Mouse (Mus musculus) small intestine, adult 2 months (tissue): ENCODE results near the gene Dhrs9. TPM values are rescaled to one million over a fixed set of nuclear protein-coding genes. Genes with fewer than 3 reads are reported as not detected.

Experiments
- H3K27ac ChIP-seq: fragments of 200-500 bp; 2 replicates; pipeline ENCODE4 v1.5.1; 2012; ENCODE audit warnings: low read depth, low read length, control low read depth, inconsistent platforms; ENCODE audit not compliant: insufficient read depth
- H3K27me3 ChIP-seq: fragments of 200-500 bp; 2 replicates; pipeline ENCODE4 v1.6.1; 2012; ENCODE audit warnings: mild to moderate bottlenecking, moderate library complexity, low read length, inconsistent platforms; ENCODE audit not compliant: control insufficient read depth, insufficient read depth
- H3K36me3 ChIP-seq: fragments of 200-500 bp; 2 replicates; pipeline ENCODE4 v1.6.1; 2012; ENCODE audit warnings: mild to moderate bottlenecking, low read length, control low read depth, inconsistent platforms; ENCODE audit not compliant: control insufficient read depth, insufficient read depth
- H3K4me1 ChIP-seq: fragments of 200-500 bp; 2 replicates; pipeline ENCODE4 v1.6.1; 2012; ENCODE audit warnings: low read length, inconsistent platforms, mixed read lengths; ENCODE audit not compliant: control insufficient read depth, insufficient read depth, insufficient read length
- H3K4me3 ChIP-seq: fragments of 200-500 bp; 2 replicates; pipeline ENCODE4 v1.5.1; 2012; ENCODE audit warnings: low read depth, mild to moderate bottlenecking, control low read depth, inconsistent platforms, low read length, moderate library complexity
- CTCF ChIP-seq: fragments of 200-500 bp; IDR thresholded peaks from 2 replicates; pipeline ENCODE4 v1.5.1; 2012; ENCODE audit warnings: low read depth, mild to moderate bottlenecking, control low read depth, inconsistent platforms, low read length, moderate library complexity, mixed read lengths; ENCODE audit not compliant: insufficient replicate concordance, insufficient read length; ENCODE audit errors: extremely low read depth
- POLR2A ChIP-seq: fragments of 200-500 bp; IDR thresholded peaks from 2 replicates; pipeline ENCODE4 v1.6.1; 2012; ENCODE audit warnings: low read depth, mild to moderate bottlenecking, control low read depth, inconsistent platforms, low read length, moderate library complexity
- WGBS: fragments of 180-500 bp; shearing (Covaris S2); methylation state at CpG from one replicate; pipeline ENCODE4 v1.1.7; 2018; 5-methylcytosine and 5-hydroxymethylcytosine counted together
- polyA plus RNA-seq: library from polyadenylated mRNA; depleted of rRNA; stranded (reverse); fragments of >200 nt; gene quantifications from 2 replicates; pipeline ENCODE4 v1.2.3, GENCODE M21; 2012

Gene Dhrs9
- polyA plus RNA-seq, 1 experiment, result 0.34 TPM

DNA sequence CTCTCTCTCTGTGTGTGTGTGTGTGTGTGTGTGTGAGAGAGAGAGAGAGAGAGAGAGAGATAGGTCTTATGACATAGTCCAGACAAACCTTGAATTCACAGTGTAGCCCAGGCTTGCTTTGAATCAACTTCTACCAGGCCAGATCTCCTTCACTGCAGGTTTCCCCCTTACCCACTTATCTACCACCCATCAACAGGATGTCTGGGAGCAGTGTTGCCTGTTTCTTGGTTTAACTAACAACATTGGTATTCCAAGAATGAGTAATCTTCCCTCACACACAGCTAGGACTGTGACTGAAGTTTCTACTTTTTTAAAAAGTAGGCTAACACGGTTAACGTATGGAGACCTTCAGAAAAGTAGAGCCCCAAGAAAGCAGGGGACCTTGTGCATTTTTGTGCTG, 3.5 kb upstream of the Dhrs9 start:
- Histone ChIP-seq H3K4me1 (peaks cover 4% of the 10 kb centered on the region), H3K36me3 (no peaks in the 10 kb centered on the region), H3K27ac (no peak overlapping the region), H3K4me3 (no peak overlapping the region), H3K27me3 (no peaks in the 10 kb centered on the region)
- 86% methylated on average over 2 of the region's 2 CpGs for WGBS
- no peak for TF ChIP-seq POLR2A
- TF ChIP-seq CTCF, result no peak

DNA sequence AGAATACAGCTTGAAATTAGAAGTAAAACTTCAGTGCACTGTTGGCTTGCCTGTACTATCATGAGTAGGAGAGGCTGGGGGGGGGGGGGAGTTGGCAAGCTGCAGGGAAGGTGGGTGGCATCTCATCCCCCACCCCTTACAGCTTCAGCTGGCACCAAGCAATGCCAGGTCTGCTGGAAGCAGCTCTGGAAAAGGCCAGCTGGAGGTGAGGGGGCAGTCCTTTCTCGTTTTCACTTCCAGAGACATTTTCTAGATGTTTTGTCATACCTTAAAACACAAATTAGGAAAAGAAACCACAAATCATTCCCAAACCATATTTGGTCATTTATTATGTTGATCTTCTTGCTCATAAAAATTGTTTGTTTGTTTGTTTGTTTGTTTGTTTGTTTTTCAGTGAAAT, 444 bp upstream of the Dhrs9 start:
- WGBS, result 28% methylated on average over 1 of the region's 1 CpGs
- Histone ChIP-seq H3K27ac (no peak overlapping the region), H3K27me3 (no peaks in the 10 kb centered on the region), H3K4me3 (no peak overlapping the region), H3K4me1 (peaks cover 12% of the 10 kb centered on the region), H3K36me3 (no peaks in the 10 kb centered on the region)
- TF ChIP-seq POLR2A (no peak), CTCF (no peak)

- Histone ChIP-seq H3K36me3 (no peaks in the 10 kb centered on the region), H3K4me3 (no peak overlapping the region), H3K27me3 (no peaks in the 10 kb centered on the region), H3K4me1 (peaks cover 19% of the 10 kb centered on the region), H3K27ac (no peak overlapping the region)
- 53% methylated on average over 8 of the region's 8 CpGs for WGBS
- no peak for TF ChIP-seq CTCF
- no peak for TF ChIP-seq POLR2A
Observed at GRCm38 (mm10) chr2:69381740-69382139, 1.5 kb downstream of the Dhrs9 start.

- WGBS, result 62% methylated on average over 5 of the region's 5 CpGs
- H3K27me3 ChIP-seq, result no peaks in the 10 kb centered on the region
Observed at GRCm38 (mm10) chr2:69382838-69383237, 2.6 kb downstream of the Dhrs9 start.

GRCm38 (mm10) chr2:69386118-69386871, 6.0 kb downstream of the Dhrs9 start:
- 27% methylated on average over 3 of the region's 3 CpGs for WGBS
- Histone ChIP-seq H3K4me1 (peaks cover 17% of the 10 kb centered on the region; the same call in 1 of the 2 replicates), H3K27me3 (no peaks in the 10 kb centered on the region), H3K27ac (peak overlapping the region; percentile 74), H3K4me3 (no peak overlapping the region), H3K36me3 (no peaks in the 10 kb centered on the region)
- TF ChIP-seq CTCF (no peak), POLR2A (no peak)

More at GRCm38 (mm10) chr2:69382838-69383237, 2.6 kb downstream of the Dhrs9 start:
- Histone ChIP-seq H3K36me3 (no peaks in the 10 kb centered on the region), H3K27ac (peak overlapping the region; percentile 49; the same call in 1 of the 2 replicates), H3K4me1 (peaks cover 19% of the 10 kb centered on the region), H3K4me3 (no peak overlapping the region)
- TF ChIP-seq CTCF, result no peak
- TF ChIP-seq POLR2A, result no peak

DNA sequence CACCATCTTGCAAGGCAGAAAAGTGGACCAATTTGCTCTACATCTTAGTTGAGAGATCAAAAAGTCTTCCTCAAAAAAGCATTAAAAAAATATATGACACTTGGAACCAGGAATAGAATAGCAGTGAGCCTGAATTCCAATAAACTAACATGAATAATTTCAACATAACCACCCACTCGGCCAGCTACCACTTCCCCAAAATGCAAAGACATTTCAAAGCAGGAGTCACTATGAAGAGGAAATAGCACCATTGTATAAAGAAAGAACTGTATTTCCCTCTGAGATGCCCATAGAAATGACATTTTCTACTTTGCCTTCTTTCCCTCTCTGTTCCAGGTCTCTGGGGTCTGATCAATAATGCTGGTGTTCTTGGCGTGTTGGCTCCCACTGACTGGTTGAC, 13.7 kb downstream of the Dhrs9 start:
- Histone ChIP-seq H3K27me3 (no peaks in the 10 kb centered on the region), H3K4me3 (no peak overlapping the region), H3K4me1 (no peaks in the 10 kb centered on the region; the same call in 1 of the 2 replicates), H3K36me3 (no peaks in the 10 kb centered on the region), H3K27ac (no peak overlapping the region)
- TF ChIP-seq CTCF, result no peak
- TF ChIP-seq POLR2A, result no peak
- WGBS, result 83% methylated on average over 2 of the region's 2 CpGs

- no peak overlapping the region for H3K27ac ChIP-seq
- WGBS, result 32% methylated on average over 9 of the region's 9 CpGs
- no peak for TF ChIP-seq CTCF
- no peak for TF ChIP-seq POLR2A
- H3K27me3 ChIP-seq, result no peaks in the 10 kb centered on the region
- no peaks in the 10 kb centered on the region; the same call in 1 of the 2 replicates for H3K4me1 ChIP-seq
- H3K36me3 ChIP-seq, result no peaks in the 10 kb centered on the region
- no peak overlapping the region for H3K4me3 ChIP-seq
Observed at GRCm38 (mm10) chr2:69395597-69396248, 15.5 kb downstream of the Dhrs9 start.
